Mouse (Mus musculus) myocyte (in vitro differentiated cells): ENCODE data around the gene Dhtkd1. TPM values are rescaled to one million over a fixed set of nuclear protein-coding genes. Genes with fewer than 3 reads are reported as not detected.
"Not testable (repeated sequence)": the region's sequence is repeated elsewhere in the genome, so short reads cannot be mapped to it uniquely, and the experiment has no call there.

Experiments used
- H3K27me3 ChIP-seq: one replicate; pipeline ENCODE4 v1.6.1; 2011; ENCODE audit not compliant: control insufficient read depth, insufficient read depth, insufficient read length
- H3K36me3 ChIP-seq: one replicate; pipeline ENCODE4 v1.6.1; 2011; ENCODE audit not compliant: control insufficient read depth, insufficient read depth
- H3K4me2 ChIP-seq: one replicate; pipeline ENCODE4 v1.6.1; 2011; ENCODE audit warnings: low read depth, control low read depth
- H3K4me3 ChIP-seq: one replicate; pipeline ENCODE4 v1.5.1; 2011; ENCODE audit warnings: mild to moderate bottlenecking, control low read depth, moderate library complexity
- H3K79me2 ChIP-seq: one replicate; pipeline ENCODE4 v1.6.1; 2011; ENCODE audit not compliant: control insufficient read depth, insufficient read depth
- H3ac ChIP-seq: one replicate; pipeline ENCODE4 v1.6.1; 2011; ENCODE audit not compliant: control insufficient read depth, insufficient read length
- CEBPB ChIP-seq: IDR thresholded peaks from 2 replicates; pipeline ENCODE4 v1.6.1; 2011; ENCODE audit warnings: mild to moderate bottlenecking, moderate library complexity; ENCODE audit not compliant: poor library complexity, insufficient read depth, severe bottlenecking
- E2F4 ChIP-seq: IDR thresholded peaks from one replicate; pipeline ENCODE4 v1.6.1; 2011; ENCODE audit warnings: mild to moderate bottlenecking, control low read depth, moderate library complexity; ENCODE audit not compliant: insufficient read depth
- MAX ChIP-seq: IDR thresholded peaks from one replicate; pipeline ENCODE4 v1.6.1; 2011; ENCODE audit warnings: low read depth, mild to moderate bottlenecking, control low read depth
- MYOD1 ChIP-seq, 3 experiments: IDR thresholded peaks; one replicate each; pipeline ENCODE4 v1.6.1; 2011; ENCODE audit warnings: control low read depth in 2 of 3, low read depth in 2 of 3, mild to moderate bottlenecking in 2 of 3, moderate library complexity in 1 of 3; ENCODE audit not compliant: insufficient read length in 2 of 3, control insufficient read depth in 1 of 3
- MYOG ChIP-seq, 3 experiments: IDR thresholded peaks; one replicate each; pipeline ENCODE4 v1.6.1; 2011; ENCODE audit warnings: control low read depth in 2 of 3, low read depth in 2 of 3, mild to moderate bottlenecking in 2 of 3; ENCODE audit not compliant: insufficient read length in 2 of 3, control insufficient read depth in 1 of 3, insufficient read depth in 1 of 3
- POLR2A ChIP-seq: IDR thresholded peaks from one replicate; pipeline ENCODE4 v1.6.1; 2011; ENCODE audit warnings: low read depth, mild to moderate bottlenecking, control low read depth, moderate library complexity; ENCODE audit not compliant: insufficient read length
- POLR2AphosphoS2 ChIP-seq: IDR thresholded peaks from one replicate; pipeline ENCODE4 v1.6.1; 2011; ENCODE audit warnings: low read depth, control low read depth; ENCODE audit not compliant: insufficient read length
- REST ChIP-seq: IDR thresholded peaks from one replicate; pipeline ENCODE4 v1.6.1; 2011; ENCODE audit warnings: mild to moderate bottlenecking, control low read depth, moderate library complexity; ENCODE audit not compliant: insufficient read depth, insufficient read length
- SRF ChIP-seq: IDR thresholded peaks from one replicate; pipeline ENCODE4 v1.6.1; 2011; ENCODE audit warnings: low read depth; ENCODE audit not compliant: control insufficient read depth, insufficient read length
- TCF12 ChIP-seq: IDR thresholded peaks from one replicate; pipeline ENCODE4 v1.6.1; 2011; ENCODE audit warnings: mild to moderate bottlenecking, control low read depth; ENCODE audit not compliant: poor library complexity, insufficient read depth, severe bottlenecking
- TCF3 ChIP-seq: IDR thresholded peaks from one replicate; pipeline ENCODE4 v1.6.1; 2011; ENCODE audit warnings: low read depth, control low read depth; ENCODE audit not compliant: insufficient read length
- USF1 ChIP-seq: IDR thresholded peaks from one replicate; pipeline ENCODE4 v1.6.1; 2011; ENCODE audit warnings: low read depth, mild to moderate bottlenecking, control low read depth, moderate library complexity
- polyA plus RNA-seq: library from polyadenylated mRNA; unstranded; fragments of >200 nt; fragmentation: generic; extraction: Trizol; gene quantifications from one replicate; pipeline ENCODE4 v1.2.1, GENCODE M21; 2012; ENCODE audit warnings: missing spikeins

Gene Dhtkd1
- polyA plus RNA-seq, 1 experiment: 0.12 TPM

- Histone ChIP-seq H3K36me3 (peaks cover 34% of the 10 kb centered on the region), H3K4me3 (no peak overlapping the region), H3ac (no peak overlapping the region), H3K27me3 (no peaks in the 10 kb centered on the region), H3K4me2 (no peak overlapping the region), H3K79me2 (peaks cover 66% of the 10 kb centered on the region)
- no peak for TF ChIP-seq SRF
- TF ChIP-seq TCF3: no peak
- no peak for TF ChIP-seq MAX
- no peak for TF ChIP-seq POLR2A
- TF ChIP-seq MYOG (IDR thresholded peaks at IDR 0.05; ENCODE audit: control insufficient read depth in 1 of 3, insufficient read depth in 1 of 3, insufficient read length in 2 of 3, low read depth in 2 of 3): no peak
- TF ChIP-seq POLR2AphosphoS2: no peak
- no peak for TF ChIP-seq CEBPB
- no peak for TF ChIP-seq TCF12
- TF ChIP-seq E2F4: no peak
- TF ChIP-seq REST: no peak
- no peak for TF ChIP-seq MYOD1 (IDR thresholded peaks at IDR 0.05; ENCODE audit: control insufficient read depth in 1 of 3, insufficient read length in 2 of 3, low read depth in 2 of 3)
- no peak for TF ChIP-seq USF1
These were observed 15.1 kb upstream of the Dhtkd1 start for GRCm38 (mm10) chr2:5957705-5958104.

DNA sequence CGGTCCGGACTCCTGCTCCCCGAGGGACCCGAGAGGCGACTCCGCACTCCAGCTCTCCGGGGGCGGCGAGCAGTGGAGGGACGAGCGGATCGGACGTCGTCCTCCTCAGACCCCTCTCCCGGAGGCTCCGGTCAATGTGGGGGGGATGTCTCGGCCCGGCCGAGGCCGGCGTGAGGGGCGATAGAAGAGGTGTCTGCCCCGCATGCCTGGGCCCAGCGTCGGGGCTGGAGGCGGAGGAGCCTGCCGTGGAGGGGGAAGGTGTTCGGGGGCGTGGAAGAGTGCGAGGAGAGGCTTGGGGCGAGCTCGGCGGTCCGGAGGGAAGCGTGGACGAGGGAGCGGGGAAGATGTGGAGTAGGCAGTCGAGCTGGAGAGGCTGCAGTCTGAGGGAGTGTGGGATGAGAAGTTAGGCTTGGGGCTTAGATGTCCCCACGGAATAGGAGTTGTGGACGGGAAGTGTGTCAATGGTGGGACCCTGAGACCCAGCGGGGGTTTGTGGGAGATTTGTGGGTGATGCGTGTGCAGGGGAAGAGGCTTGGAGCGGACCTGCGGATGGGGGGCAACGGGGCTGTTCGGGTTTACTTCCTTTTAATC, 9.1 kb upstream of the Dhtkd1 start:
- Histone ChIP-seq H3K27me3 (no peaks in the 10 kb centered on the region), H3ac (peak overlapping the region; percentile 60), H3K36me3 (no peaks in the 10 kb centered on the region), H3K4me3 (peak overlapping the region; percentile 89), H3K4me2 (peak overlapping the region; percentile 94), H3K79me2 (peaks cover 54% of the 10 kb centered on the region)
- no peak for TF ChIP-seq TCF3
- TF ChIP-seq POLR2AphosphoS2: no peak
- TF ChIP-seq MAX: no peak
- no peak for TF ChIP-seq REST
- TF ChIP-seq E2F4: no peak
- TF ChIP-seq CEBPB: no peak
- TF ChIP-seq MYOG (IDR thresholded peaks at IDR 0.05; ENCODE audit: control insufficient read depth in 1 of 3, insufficient read depth in 1 of 3, insufficient read length in 2 of 3, low read depth in 2 of 3): no peak
- no peak for TF ChIP-seq POLR2A
- no peak for TF ChIP-seq TCF12
- TF ChIP-seq MYOD1 (IDR thresholded peaks at IDR 0.05; ENCODE audit: control insufficient read depth in 1 of 3, insufficient read length in 2 of 3, low read depth in 2 of 3): no peak
- no peak for TF ChIP-seq SRF

- Histone ChIP-seq H3K36me3 (no peaks in the 10 kb centered on the region), H3K27me3 (no peaks in the 10 kb centered on the region), H3K4me3 (peak within 1 kb of the TSS; percentile 89), H3ac (peak within 1 kb of the TSS; percentile 60), H3K79me2 (peaks cover 46% of the 10 kb centered on the region), H3K4me2 (peak within 1 kb of the TSS; percentile 94)
- TF ChIP-seq E2F4 (no peak), CEBPB (no peak), TCF3 (no peak), MYOG (IDR thresholded peaks at IDR 0.05; ENCODE audit: control insufficient read depth in 1 of 3, insufficient read depth in 1 of 3, insufficient read length in 2 of 3, low read depth in 2 of 3) (no peak), SRF (no peak), USF1 (no peak), REST (no peak), POLR2A (peak; percentile 73), TCF12 (no peak), MYOD1 (IDR thresholded peaks at IDR 0.05; ENCODE audit: control insufficient read depth in 1 of 3, insufficient read length in 2 of 3, low read depth in 2 of 3) (no peak), POLR2AphosphoS2 (peak; percentile 85), MAX (peak; percentile 100)
These were observed 8.4 kb upstream of the Dhtkd1 start, which contains the start of gene Upf2 for GRCm38 (mm10) chr2:5950766-5951595. Upf2 (plus strand) TSS chr2:5951469.

GRCm38 (mm10) chr2:5950305-5950704, 7.7 kb upstream of the Dhtkd1 start:
- TF ChIP-seq MYOG (IDR thresholded peaks at IDR 0.05; ENCODE audit: control insufficient read depth in 1 of 3, insufficient read depth in 1 of 3, insufficient read length in 2 of 3, low read depth in 2 of 3) (no peak), MAX (no peak), TCF12 (no peak), E2F4 (no peak), POLR2AphosphoS2 (no peak), MYOD1 (IDR thresholded peaks at IDR 0.05; ENCODE audit: control insufficient read depth in 1 of 3, insufficient read length in 2 of 3, low read depth in 2 of 3) (no peak), CEBPB (no peak), REST (no peak), TCF3 (no peak), USF1 (no peak), POLR2A (no peak), SRF (no peak)
- peak overlapping the region; percentile 89 for H3K4me3 ChIP-seq

DNA sequence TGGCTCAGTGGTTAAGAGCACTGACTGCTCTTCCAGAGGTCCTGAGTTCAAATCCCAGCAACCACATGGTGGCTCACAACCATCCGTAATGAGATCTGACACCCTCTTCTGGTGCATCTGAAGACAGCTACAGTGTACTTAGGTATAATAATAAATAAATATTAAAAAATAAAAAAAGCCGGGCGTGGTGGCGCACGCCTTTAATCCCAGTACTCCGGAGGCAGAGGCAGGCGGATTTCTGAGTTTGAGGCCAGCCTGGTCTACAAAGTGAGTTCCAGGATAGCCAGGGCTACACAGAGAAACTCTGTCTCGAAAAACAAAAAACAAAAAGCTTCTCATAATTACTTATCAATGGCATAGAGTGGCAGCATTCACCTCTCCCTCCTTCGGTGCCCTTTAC, 7.2 kb upstream of the Dhtkd1 start:
- H3K79me2 ChIP-seq: peaks cover 38% of the 10 kb centered on the region
- H3K4me2 ChIP-seq: peak overlapping the region; percentile 88
- H3K4me3 ChIP-seq: peak overlapping the region; percentile 89
- not testable (repeated sequence) for H3K36me3 ChIP-seq, H3K27me3 ChIP-seq, H3ac ChIP-seq

More at GRCm38 (mm10) chr2:5950305-5950704, 7.7 kb upstream of the Dhtkd1 start:
- Histone ChIP-seq H3K36me3 (no peaks in the 10 kb centered on the region), H3K79me2 (peaks cover 43% of the 10 kb centered on the region), H3ac (peak overlapping the region; percentile 60), H3K4me2 (peak overlapping the region; percentile 88), H3K27me3 (no peaks in the 10 kb centered on the region)
